Mouse (Mus musculus) lung, adult 2 months (tissue): ENCODE measurements at regions not wholly inside any gene's neighbourhood (a gene's known extent, or its start where the extent isn't known, plus 50 kb on each side); places are given as distances from the start of the nearest gene placed in this dataset.

Experiments
- CTCF ChIP-seq: fragments of 200-500 bp; IDR thresholded peaks from 2 replicates; pipeline ENCODE4 v1.5.1; 2011; ENCODE audit warnings: mild to moderate bottlenecking, low read length, control low read depth; ENCODE audit not compliant: insufficient read depth
- POLR2A ChIP-seq: fragments of 200-500 bp; IDR thresholded peaks from 2 replicates; pipeline ENCODE4 v1.6.1; 2011; ENCODE audit warnings: low read depth, mild to moderate bottlenecking, control low read depth, low read length, borderline replicate concordance; ENCODE audit errors: extremely low read depth

DNA sequence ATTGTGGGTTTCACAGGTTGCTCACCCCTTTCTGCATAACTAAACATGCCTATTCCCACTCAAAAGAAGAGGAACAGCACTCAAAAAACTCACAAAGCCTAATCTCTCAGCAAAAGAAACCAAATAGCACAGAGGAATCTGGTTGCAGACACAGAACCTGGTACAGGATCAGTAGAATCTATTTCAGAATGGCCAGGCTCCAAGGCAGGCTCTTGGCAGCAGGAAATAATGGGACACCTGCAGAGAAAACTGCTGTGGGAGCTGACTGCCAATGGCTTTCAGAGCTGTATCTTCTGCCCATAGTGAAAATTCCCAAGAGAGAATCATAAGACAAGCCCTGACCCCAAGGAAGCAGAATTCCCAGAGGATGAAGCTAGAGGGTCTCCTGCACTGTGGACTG is 234.1 kb upstream of the Hes1 start:
- TF ChIP-seq CTCF = no peak
- no peak for TF ChIP-seq POLR2A
